Mouse (Mus musculus): ENCODE results near the gene Cad.

Gene Cad

GRCm38 (mm10) chr5:31071821-31072220 is 17.2 kb downstream of the Cad start:
- no peak for DNase-seq

GRCm38 (mm10) chr5:31073176-31073575 is 18.6 kb downstream of the Cad start:
- DNase-seq: no peak

GRCm38 (mm10) chr5:31076346-31076745 is 21.8 kb downstream of the Cad start:
- no peak for DNase-seq

- DNase-seq: no peak
Measured at GRCm38 (mm10) chr5:31080059-31080794, 25.6 kb downstream of the Cad start.

GRCm38 (mm10) chr5:31080795-31081164 is 26.2 kb downstream of the Cad start:
- no peak for DNase-seq

GRCm38 (mm10) chr5:31081386-31081785 is 26.8 kb downstream of the Cad start:
- DNase-seq: peak; percentile 79 to 82

GRCm38 (mm10) chr5:31082355-31082754 is 27.8 kb downstream of the Cad start:
- DNase-seq: peak; percentile 84 to 88

- peak; percentile 21 to 35 for DNase-seq
Measured at GRCm38 (mm10) chr5:31082935-31083625, 28.5 kb downstream of the Cad start.

- DNase-seq: peak; percentile 26 to 51
Measured at GRCm38 (mm10) chr5:31083949-31084348, 29.4 kb downstream of the Cad start.

- DNase-seq: no peak
Measured at GRCm38 (mm10) chr5:31086606-31087005, 32.0 kb downstream of the Cad start.

- no peak for DNase-seq
Measured at GRCm38 (mm10) chr5:31087131-31087530, 32.6 kb downstream of the Cad start.

- no peak for DNase-seq
Measured at GRCm38 (mm10) chr5:31092231-31092975, 37.8 kb downstream of the Cad start.

- DNase-seq: peak; percentile 65 to 73
Measured at GRCm38 (mm10) chr5:31093151-31094041, 38.8 kb downstream of the Cad start.

GRCm38 (mm10) chr5:31094100-31094798 is 39.7 kb downstream of the Cad start:
- DNase-seq: no peak

GRCm38 (mm10) chr5:31094799-31095691 is 40.5 kb downstream of the Cad start:
- DNase-seq: peak; percentile 59 to 76

- DNase-seq: no peak
Measured at GRCm38 (mm10) chr5:31095711-31096480, 41.3 kb downstream of the Cad start.

- DNase-seq: no peak
Measured at GRCm38 (mm10) chr5:31105814-31106335, 51.3 kb downstream of the Cad start, which contains the start of gene Dnajc5g. Gene Dnajc5g (plus strand): TSS chr5:31106285.

GRCm38 (mm10) chr5:31108000-31108490 is 53.5 kb downstream of the Cad start, which contains the start of gene Slc30a3:
Gene Slc30a3 (minus strand): TSS chr5:31108237.
- DNase-seq: no peak

GRCm38 (mm10) chr5:31110781-31111180 is 56.2 kb downstream of the Cad start:
- peak in 1 of 2 experiments; percentile 35 for DNase-seq

Measured in kidney, postnatal 4 days (tissue).